Mouse (Mus musculus) midbrain, embryonic 11.5 days (tissue): ENCODE data around the gene Vmn2r31. TPM values are rescaled to one million over a fixed set of nuclear protein-coding genes. Genes with fewer than 3 reads are reported as not detected.
"Not testable (repeated sequence)": the region's sequence is repeated elsewhere in the genome, so short reads cannot be mapped to it uniquely, and the experiment has no call there.

Source experiments
- ATAC-seq: fragments of 200-750 bp; cut with Nextera tagmentation; 2 replicates; pipeline ENCODE4 v1.8.0; 2017; ENCODE audit warnings: moderate TSS enrichment, moderate library complexity; ENCODE audit not compliant: low FRiP score
- DNase-seq: peaks from one replicate; pipeline ENCODE4 v3.0.0; 2015; ENCODE audit warnings: low spot score; ENCODE audit errors: missing footprints
- H3K27ac ChIP-seq: fragments of 300-500 bp; sonication (generic); 2 replicates; pipeline ENCODE4 v1.5.1; 2014; ENCODE audit warnings: low read depth, low read length
- H3K27me3 ChIP-seq: fragments of 300-500 bp; sonication (generic); 2 replicates; pipeline ENCODE4 v1.6.1; 2014; ENCODE audit warnings: mild to moderate bottlenecking, low read length, moderate library complexity, mixed read lengths; ENCODE audit not compliant: control insufficient read depth, insufficient read depth
- H3K36me3 ChIP-seq: fragments of 300-500 bp; sonication (generic); 2 replicates; pipeline ENCODE4 v1.6.1; 2014; ENCODE audit warnings: mild to moderate bottlenecking, low read length, moderate library complexity, mixed read lengths; ENCODE audit not compliant: control insufficient read depth, insufficient read depth
- H3K4me1 ChIP-seq: fragments of 300-500 bp; sonication (generic); 2 replicates; pipeline ENCODE4 v1.6.1; 2014; ENCODE audit warnings: low read length; ENCODE audit not compliant: control insufficient read depth, insufficient read depth
- H3K4me2 ChIP-seq: fragments of 300-500 bp; sonication (generic); 2 replicates; pipeline ENCODE4 v1.6.1; 2014; ENCODE audit warnings: mild to moderate bottlenecking, moderate library complexity
- H3K4me3 ChIP-seq: fragments of 300-500 bp; sonication (generic); 2 replicates; pipeline ENCODE4 v1.5.1; 2014; ENCODE audit warnings: low read depth, low read length
- H3K9ac ChIP-seq: fragments of 300-500 bp; sonication (generic); 2 replicates; pipeline ENCODE4 v1.6.1; 2014; ENCODE audit warnings: low read length
- H3K9me3 ChIP-seq: fragments of 300-500 bp; sonication (generic); 2 replicates; pipeline ENCODE4 v1.6.1; 2016; ENCODE audit warnings: low read length; ENCODE audit not compliant: control insufficient read depth
- WGBS: fragments of 180-500 bp; shearing (Covaris S2); extraction: QIAGEN DNeasy Blood & Tissue Kit; methylation state at CpG from one replicate; pipeline ENCODE4 v1.1.7; 2014; 5-methylcytosine and 5-hydroxymethylcytosine counted together
- polyA plus RNA-seq: library from polyadenylated mRNA; unstranded; fragments of >200 nt; fragmentation: Nextera tagmentation; extraction: Ambion mirVana; gene quantifications from 2 replicates; pipeline ENCODE4 v1.2.1, GENCODE M21; 2014

Gene Vmn2r31
- 0.01 TPM in 1 of 2 replicates, not detected in the other for polyA plus RNA-seq

DNA sequence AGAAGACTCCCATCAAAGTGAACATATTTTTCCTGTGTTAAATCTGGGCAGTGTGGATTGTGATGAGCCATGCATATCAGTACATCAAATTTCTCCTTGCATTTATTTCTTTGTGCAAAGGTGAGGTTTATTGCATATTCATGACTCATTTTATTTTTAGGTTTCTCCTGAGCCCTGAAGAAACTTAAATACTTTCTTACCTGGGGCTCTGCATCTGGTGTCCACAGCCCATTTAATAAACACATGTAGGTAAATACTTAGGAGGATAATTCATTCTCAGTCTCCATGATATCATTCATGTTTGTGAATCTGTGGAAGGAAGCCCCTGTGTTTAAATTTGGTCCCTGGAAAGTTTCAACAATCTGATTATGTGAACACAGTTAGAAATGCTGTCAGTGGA lies at the start of gene Vmn2r31:
Vmn2r31 (minus strand) TSS at position 101 of the 400 bp plus-strand sequence.
- not testable (repeated sequence) for H3K9ac ChIP-seq, H3K27me3 ChIP-seq, H3K36me3 ChIP-seq, DNase-seq, ATAC-seq, H3K4me1 ChIP-seq, H3K9me3 ChIP-seq, H3K4me3 ChIP-seq, H3K4me2 ChIP-seq, H3K27ac ChIP-seq

GRCm38 (mm10) chr7:7374431-7374830 lies 25.1 kb downstream of the Vmn2r31 start, which contains the start of gene Gm45783:
TSS of gene Gm45783 (minus strand) at chr7:7374573.
- H3K27ac ChIP-seq, ATAC-seq, H3K4me2 ChIP-seq, DNase-seq, H3K4me3 ChIP-seq, H3K4me1 ChIP-seq, H3K36me3 ChIP-seq, H3K27me3 ChIP-seq, H3K9me3 ChIP-seq, H3K9ac ChIP-seq: not testable (repeated sequence)
- WGBS = 56% methylated on average over 12 of the region's 12 CpGs

- not testable (repeated sequence) for H3K4me2 ChIP-seq, H3K4me3 ChIP-seq
- WGBS = no CpG with 5 or more reads among the region's 1 CpGs
Measured at GRCm38 (mm10) chr7:7337509-7337908, 62.0 kb downstream of the Vmn2r31 start, which contains the start of gene Vmn2r30. TSS of gene Vmn2r30 (minus strand) at chr7:7337609.

More at GRCm38 (mm10) chr7:7337509-7337908, 62.0 kb downstream of the Vmn2r31 start, which contains the start of gene Vmn2r30:
- H3K27me3 ChIP-seq, H3K27ac ChIP-seq, H3K36me3 ChIP-seq, H3K4me1 ChIP-seq, DNase-seq, H3K9ac ChIP-seq, ATAC-seq, H3K9me3 ChIP-seq: not testable (repeated sequence)

Other genes with a start within 250 kb of the Vmn2r31 start
- 3.4 and 3.5 TPM in 2 replicates for gene Zfp418, start 228.4 kb downstream of the Vmn2r31 start, polyA plus RNA-seq
- gene Zfp772, start 189.7 kb downstream of the Vmn2r31 start, polyA plus RNA-seq = 10.7 and 11.4 TPM in 2 replicates
- 0.37 TPM in 1 of 2 replicates, not detected in the other for gene Vmn2r29, start 152.4 kb downstream of the Vmn2r31 start, polyA plus RNA-seq
- 2.5 and 3.6 TPM in 2 replicates for gene Gm45844, start 121.4 kb downstream of the Vmn2r31 start, polyA plus RNA-seq
- gene Clcn4, start 98.9 kb downstream of the Vmn2r31 start, polyA plus RNA-seq = 56.7 and 57.0 TPM in 2 replicates
- gene Vmn2r30, start 62.1 kb downstream of the Vmn2r31 start, polyA plus RNA-seq = not detected in 2 replicates
- not detected in 2 replicates for gene Gm45783, start 25.1 kb downstream of the Vmn2r31 start, polyA plus RNA-seq
- gene Vmn2r32, start 80.3 kb upstream of the Vmn2r31 start, polyA plus RNA-seq = not detected in 2 replicates
- gene Vmn2r33, start 167.1 kb upstream of the Vmn2r31 start, polyA plus RNA-seq = not detected in 2 replicates